Mouse (Mus musculus) Patski (cell line): ENCODE measurements around the gene Slc2a6. TPM values are rescaled to one million over a fixed set of nuclear protein-coding genes. Genes with fewer than 3 reads are reported as not detected.

Experiments used
- ATAC-seq: fragments of 100-300 bp; one replicate; pipeline ENCODE4 v1.8.0; 2021
- CTCF ChIA-PET: fragments of 350-600 bp; sonication (Branson Sonifier 250); formaldehyde crosslinking; loops from one replicate; lab custom pipeline; 2022; ENCODE audit warnings: inconsistent platforms; lab: Charles Lee
- POLR2A ChIA-PET: fragments of 350-600 bp; sonication (Branson Sonifier 250); formaldehyde crosslinking; loops from one replicate; lab custom pipeline; 2022; ENCODE audit warnings: antibody characterized with exemption, inconsistent platforms; lab: Charles Lee
- DNase-seq: peaks from one replicate; pipeline ENCODE4 v3.0.0-alpha.2; 2011; ENCODE audit warnings: low read depth, low spot score
- H3K27me3 ChIP-seq: fragments of 371-371 bp; one replicate; pipeline ENCODE4 v1.5.1; 2021
- CTCF ChIP-seq: fragments of 100-300 bp; IDR thresholded peaks from one replicate; pipeline ENCODE4 v1.5.1; 2021
- in situ Hi-C: fragments of 300-500 bp; cut with MboI; formaldehyde crosslinking; loops from 3 replicates; pipeline ENCODE4 v1.11.1; 2018; ENCODE audit warnings: low pct_unique_long_range_greater_than_20kb, mixed read lengths
- polyA plus RNA-seq: library from polyadenylated mRNA; unstranded; gene quantifications from one replicate; pipeline ENCODE4 v1.2.3, GENCODE M21; 2021

Slc2a6 gene
- 0.21 TPM for polyA plus RNA-seq

- CTCF ChIA-PET: interaction anchor here (2.4 kb wide), 1 partner anchor 11 kb away, joined by 12 read pairs; no protein-coding TSS in a partner anchor
- in situ Hi-C loops: loop anchor here (25.0 kb wide), 1 partner anchor 409 kb away; the partner anchor contains the start of genes Brd3os and Vav2
- POLR2A ChIA-PET: interaction anchor here (0.7 kb wide), 1 partner anchor 22 kb away, joined by 3 read pairs; no protein-coding TSS in a partner anchor
- no peak for TF ChIP-seq CTCF
- no peak for DNase-seq
- peak; percentile 90 for ATAC-seq
- H3K27me3 ChIP-seq: peaks cover 6% of the 10 kb centered on the region
Measured at GRCm38 (mm10) chr2:27027618-27028436, at the start of gene Slc2a6. TSS of gene Slc2a6 (minus strand) at chr2:27027998.

GRCm38 (mm10) chr2:27075485-27075884 is 47.7 kb upstream of the Slc2a6 start:
- ChIA-PET CTCF (interaction anchor here (0.9 to 1.9 kb wide), 4 partner anchors 11 to 161 kb away, joined by 3 to 8 read pairs (median 3); no protein-coding TSS in a partner anchor), POLR2A (interaction anchor here (1.2 kb wide), 1 partner anchor 8 kb away, joined by 5 read pairs; no protein-coding TSS in a partner anchor)
- H3K27me3 ChIP-seq: peaks cover 17% of the 10 kb centered on the region
- DNase-seq (no peak), ATAC-seq (no peak)
- TF ChIP-seq CTCF: no peak
- in situ Hi-C loops: loop anchor here (5.0 kb wide), 1 partner anchor 157 kb away; no protein-coding TSS in a partner anchor

- ChIA-PET CTCF (no interaction called here), POLR2A (interaction anchor here (1.2 kb wide), 1 partner anchor 9 kb away, joined by 5 read pairs; no protein-coding TSS in a partner anchor)
- H3K27me3 ChIP-seq: peaks cover 17% of the 10 kb centered on the region
- no peak for TF ChIP-seq CTCF
- in situ Hi-C loops: loop anchor here (5.0 kb wide), 1 partner anchor 157 kb away; no protein-coding TSS in a partner anchor
- ATAC-seq (no peak), DNase-seq (no peak)
Measured at GRCm38 (mm10) chr2:27074804-27075203, 47.0 kb upstream of the Slc2a6 start.

DNA sequence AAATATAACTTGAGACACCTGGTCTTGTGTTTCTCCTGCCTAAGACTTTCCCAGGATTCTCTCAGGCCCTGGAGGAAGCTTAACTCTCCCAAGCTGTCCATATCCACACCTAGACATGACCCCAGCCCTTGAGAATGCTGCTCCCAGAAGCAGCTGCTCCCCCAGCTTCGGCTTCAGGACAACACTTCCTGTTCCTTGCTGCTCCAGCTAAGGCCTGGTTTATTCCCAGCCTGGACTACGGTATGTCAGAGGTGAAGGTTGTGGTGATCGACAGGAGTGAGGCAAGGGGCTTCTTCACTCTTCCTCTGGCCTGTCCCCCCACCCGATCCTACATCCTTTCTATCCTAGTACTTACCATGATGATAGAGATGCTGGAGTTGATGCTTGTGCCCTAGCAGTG is 45.6 kb upstream of the Slc2a6 start:
- ATAC-seq: no peak

DNA sequence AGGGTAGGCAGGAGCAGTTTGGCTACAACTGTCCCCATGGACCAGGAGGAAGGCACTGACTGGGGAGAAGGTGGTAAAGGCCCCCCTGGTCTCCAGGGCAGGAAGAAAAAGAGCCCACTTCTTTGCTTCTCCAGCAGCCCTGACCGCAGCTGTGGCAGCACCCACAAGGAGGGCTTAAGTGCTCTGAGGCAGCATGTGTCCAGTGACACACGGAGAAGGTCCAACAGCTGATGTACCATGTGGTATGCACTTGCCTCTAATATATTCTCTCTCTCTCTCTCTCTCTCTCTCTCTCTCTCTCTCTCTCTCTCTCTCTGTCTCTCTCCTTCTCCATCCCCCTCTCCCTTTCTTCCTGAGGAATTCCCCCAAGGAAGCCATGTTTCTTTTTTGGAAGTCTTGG is 44.2 kb upstream of the Slc2a6 start, which contains the start of gene Mymk:
Gene Mymk (minus strand): TSS at position 202 of the 400 bp plus-strand sequence.
- ATAC-seq: no peak
- ChIA-PET POLR2A (interaction anchor here (1.0 kb wide), 1 partner anchor 11 kb away, joined by 3 read pairs; no protein-coding TSS in a partner anchor), CTCF (no interaction called here)
- peaks cover 5% of the 10 kb centered on the region for H3K27me3 ChIP-seq
- DNase-seq: no peak
- in situ Hi-C loops: no loop called here
- TF ChIP-seq CTCF: no peak

More for the DNA sequence above, 45.6 kb upstream of the Slc2a6 start:
- no peak for TF ChIP-seq CTCF
- in situ Hi-C loops: no loop called here
- ChIA-PET CTCF (interaction anchor here (1.2 kb wide), 1 partner anchor 42 kb away, joined by 3 read pairs; no protein-coding TSS in a partner anchor), POLR2A (no interaction called here)
- peaks cover 10% of the 10 kb centered on the region for H3K27me3 ChIP-seq
- no peak for DNase-seq

- no peak for DNase-seq
- ATAC-seq: no peak
- in situ Hi-C loops: no loop called here
- ChIA-PET CTCF (no interaction called here), POLR2A (interaction anchor here (1.0 kb wide), 1 partner anchor 12 kb away, joined by 3 read pairs; no protein-coding TSS in a partner anchor)
- no peak for TF ChIP-seq CTCF
- no peaks in the 10 kb centered on the region for H3K27me3 ChIP-seq
Measured at GRCm38 (mm10) chr2:27071137-27071536, 43.3 kb upstream of the Slc2a6 start.

- in situ Hi-C loops: no loop called here
- ATAC-seq: no peak
- CTCF ChIA-PET: interaction anchor here (0.9 kb wide), 1 partner anchor 8 kb away, joined by 3 read pairs; no protein-coding TSS in a partner anchor
- POLR2A ChIA-PET: no interaction called here
- TF ChIP-seq CTCF: no peak
- no peaks in the 10 kb centered on the region for H3K27me3 ChIP-seq
- no peak for DNase-seq
Measured at GRCm38 (mm10) chr2:27070247-27070813, 42.5 kb upstream of the Slc2a6 start.

DNA sequence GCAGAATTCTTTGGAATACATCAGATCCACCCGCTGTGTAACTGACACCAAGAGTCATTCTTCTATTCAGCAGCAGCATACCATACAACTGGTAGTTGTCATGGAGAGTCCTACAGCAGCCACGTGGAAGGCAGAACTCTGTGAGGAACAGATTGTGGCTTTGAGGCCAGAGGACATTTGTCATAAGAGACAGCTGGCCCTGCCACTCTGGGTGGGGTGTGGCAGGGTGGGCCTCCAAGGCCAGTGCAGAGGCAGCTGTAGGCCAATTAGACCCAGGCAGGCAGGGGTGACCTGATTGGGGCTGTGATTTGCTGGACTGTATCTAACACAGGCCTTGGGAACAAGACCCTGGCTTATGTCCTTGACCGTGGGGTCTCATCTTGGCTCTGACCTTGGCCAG is 41.8 kb upstream of the Slc2a6 start:
- in situ Hi-C loops: no loop called here
- ATAC-seq (no peak), DNase-seq (no peak)
- H3K27me3 ChIP-seq: no peaks in the 10 kb centered on the region
- no peak for TF ChIP-seq CTCF
- ChIA-PET POLR2A (no interaction called here), CTCF (interaction anchor here (0.9 kb wide), 1 partner anchor 9 kb away, joined by 3 read pairs; no protein-coding TSS in a partner anchor)

GRCm38 (mm10) chr2:27067996-27068395 is 40.2 kb upstream of the Slc2a6 start:
- no peak for DNase-seq
- POLR2A ChIA-PET: interaction anchor here (0.8 kb wide), 1 partner anchor 10 kb away, joined by 3 read pairs; no protein-coding TSS in a partner anchor
- TF ChIP-seq CTCF: no peak
- CTCF ChIA-PET: interaction anchor here (0.9 kb wide), 1 partner anchor 11 kb away, joined by 4 read pairs; the partner anchor contains the start of gene Adamtsl2
- in situ Hi-C loops: no loop called here
- H3K27me3 ChIP-seq: no peaks in the 10 kb centered on the region
- no peak for ATAC-seq

DNA sequence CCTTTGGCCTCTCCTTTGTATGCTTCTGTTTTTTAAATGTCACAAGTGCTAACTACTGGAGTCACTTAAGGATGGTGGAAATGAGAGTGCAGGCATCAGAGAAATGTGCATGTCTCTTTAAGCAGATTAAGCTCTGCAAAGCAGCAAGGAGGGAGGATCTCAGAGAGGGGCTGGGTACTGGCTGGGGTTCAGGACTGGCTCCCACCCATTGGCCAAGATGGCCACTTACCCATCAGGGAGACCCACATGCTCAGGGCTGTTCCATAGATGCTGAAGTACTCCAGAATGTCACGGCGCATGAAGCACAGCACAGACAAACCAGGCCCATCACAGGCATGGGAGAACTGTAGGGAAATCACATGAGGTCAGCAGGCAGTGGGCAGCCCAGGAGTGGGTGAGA is 39.3 kb upstream of the Slc2a6 start:
- CTCF ChIA-PET: interaction anchor here (0.8 kb wide), 1 partner anchor 23 kb away, joined by 3 read pairs; no protein-coding TSS in a partner anchor
- in situ Hi-C loops: no loop called here
- no peak for TF ChIP-seq CTCF

More for the DNA sequence above, 39.3 kb upstream of the Slc2a6 start:
- no peaks in the 10 kb centered on the region for H3K27me3 ChIP-seq
- ATAC-seq (no peak), DNase-seq (no peak)
- POLR2A ChIA-PET: no interaction called here
